ENCODE assay signal across 8 mouse cellular contexts in the genomic region with DNA sequence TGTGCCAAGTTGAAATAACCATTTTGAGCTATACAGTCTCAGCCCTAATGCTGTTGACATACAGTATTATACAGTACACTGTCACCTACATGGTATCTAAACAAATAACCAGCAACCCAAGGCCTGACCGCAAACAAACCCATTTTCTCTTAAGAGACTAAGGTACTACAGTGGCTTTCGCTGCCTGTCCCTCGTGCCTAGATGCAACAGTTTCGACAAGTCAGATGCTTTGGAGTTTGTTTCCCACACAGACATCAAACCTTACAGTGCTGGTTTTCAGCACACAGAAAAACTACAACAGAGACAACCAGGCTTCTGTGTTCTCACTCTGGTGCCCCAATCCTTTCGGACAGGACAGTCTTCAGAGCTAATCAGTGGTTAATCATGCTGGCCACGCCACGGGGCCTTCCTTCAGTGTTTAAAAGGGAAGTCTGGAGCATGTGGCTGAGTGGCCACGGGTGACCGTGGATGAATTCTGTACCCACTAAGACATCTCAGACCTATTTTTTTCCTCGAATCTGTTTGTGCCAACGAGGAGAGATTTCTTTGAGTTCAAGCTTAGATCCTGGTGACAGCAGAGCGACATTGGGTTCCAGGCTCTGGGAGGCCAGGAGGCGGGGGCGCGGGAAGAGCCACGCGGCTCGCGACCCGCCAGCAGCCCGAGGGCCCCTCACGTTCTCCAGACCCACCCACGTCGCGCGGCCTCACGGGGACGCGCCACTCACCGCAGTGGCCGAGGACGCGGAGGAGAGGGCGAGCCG. TPM values are rescaled to one million over a fixed set of nuclear protein-coding genes. Genes with fewer than 3 reads are reported as not detected.
DNase-seq lines count a peak whose midpoint lies in the region; ATAC-seq and TF ChIP-seq lines count a peak whose summit lies in the region.

No protein-coding gene starts in this region.

- H3K4me3 ChIP-seq in bone marrow macrophage, adult 2 months (ENCODE audit: insufficient read depth, low read length), result peak overlapping the region; percentile 82
- peak overlapping the region; percentile 100 for H3K4me3 ChIP-seq in heart, embryonic 16.5 days (ENCODE audit: low read length)
- peak overlapping the region; percentile 86 to 100 for H3K4me3 ChIP-seq in liver, embryonic 14.5 days (ENCODE audit: insufficient read depth in 1 of 2, low read depth in 2 of 2, low read length in 2 of 2)
- peak overlapping the region; percentile 98 for H3K4me3 ChIP-seq in neural tube, embryonic 15.5 days (replicated peaks)

- no peaks in the 10 kb centered on the region for H3K27me3 ChIP-seq in heart, embryonic 16.5 days (ENCODE audit: control insufficient read depth, insufficient read depth, low read length)
- no peaks in the 10 kb centered on the region for H3K27me3 ChIP-seq in liver, embryonic 14.5 days (ENCODE audit: control insufficient read depth, insufficient read depth, low read length)
- no peaks in the 10 kb centered on the region for H3K27me3 ChIP-seq in neural tube, embryonic 15.5 days (replicated peaks)

- no peaks in the 10 kb centered on the region for H3K9me3 ChIP-seq in heart, embryonic 16.5 days (replicated peaks; ENCODE audit: control insufficient read depth, low read length)
- no peaks in the 10 kb centered on the region for H3K9me3 ChIP-seq in liver, embryonic 14.5 days (ENCODE audit: control insufficient read depth, low read length)
- no peaks in the 10 kb centered on the region for H3K9me3 ChIP-seq in neural tube, embryonic 15.5 days (replicated peaks)

- 3% methylated on average over 35 of the region's 35 CpGs for WGBS in heart, embryonic 16.5 days
- WGBS in liver, embryonic 14.5 days (ENCODE audit: insufficient replicate concordance), result 3% methylated on average over 35 of the region's 35 CpGs
- WGBS in neural tube, embryonic 15.5 days, result 6% methylated on average over 35 of the region's 35 CpGs

- TF ChIP-seq CTCF in bone marrow macrophage, adult 2 months (IDR thresholded peaks at IDR 0.05; ENCODE audit: low read depth, low read length), result no peak
- TF ChIP-seq CTCF in liver, embryonic 14.5 days (IDR thresholded peaks at IDR 0.05; ENCODE audit: low read depth), result no peak

- peak; percentile 37; the same call in 1 of the 2 replicates for ATAC-seq in heart, embryonic 16.5 days (replicated peaks; ENCODE audit: extremely low read depth, insufficient read depth, low FRiP score)
- peak; percentile 70 for ATAC-seq in liver, embryonic 14.5 days (ENCODE audit: insufficient read depth)
- ATAC-seq in neural tube, embryonic 15.5 days (ENCODE audit: low FRiP score), result peak; percentile 39; the same call in 1 of the 2 replicates

- DNase-seq in left cerebral cortex, postnatal 25 days (ENCODE audit: low spot score in 2 of 2), result peak; percentile 8 to 11
- DNase-seq in left cerebral cortex, adult 11 months (ENCODE audit: low spot score), result no peak
- peak in 2 of 3 experiments; percentile 9 to 13 for DNase-seq in liver, embryonic 14.5 days (ENCODE audit: low read depth in 3 of 3, low spot score in 3 of 3)
- DNase-seq in cerebellum, adult 9-10 months, result no peak
- DNase-seq in adrenal gland, adult (ENCODE audit: inconsistent age in 2 of 2, low spot score in 1 of 2), result no peak

- peak overlapping the region; percentile 93 for H3K4me2 ChIP-seq in heart, embryonic 16.5 days (ENCODE audit: low read depth, low read length)
- peak overlapping the region; percentile 68 for H3K4me2 ChIP-seq in liver, embryonic 14.5 days (ENCODE audit: low read depth)
- peak overlapping the region; percentile 81 for H3K4me2 ChIP-seq in neural tube, embryonic 15.5 days

- peak overlapping the region; percentile 97 for H3K9ac ChIP-seq in heart, embryonic 16.5 days (ENCODE audit: low read length)
- peak overlapping the region; percentile 90 for H3K9ac ChIP-seq in liver, embryonic 14.5 days (replicated peaks)
- peak overlapping the region; percentile 93 for H3K9ac ChIP-seq in neural tube, embryonic 15.5 days (replicated peaks)

- TF ChIP-seq EP300 in liver, embryonic 14.5 days (IDR thresholded peaks at IDR 0.05; ENCODE audit: low read depth), result no peak

- H3K36me3 ChIP-seq in heart, embryonic 16.5 days (ENCODE audit: control insufficient read depth, insufficient read depth), result peaks cover 31% of the 10 kb centered on the region
- H3K36me3 ChIP-seq in liver, embryonic 14.5 days (replicated peaks; ENCODE audit: control insufficient read depth, insufficient read depth, low read depth), result peaks cover 13% of the 10 kb centered on the region
- H3K36me3 ChIP-seq in neural tube, embryonic 15.5 days, result peaks cover 28% of the 10 kb centered on the region

- H3K27ac ChIP-seq in bone marrow macrophage, adult 2 months (ENCODE audit: insufficient read depth, low read depth, low read length), result peak overlapping the region; percentile 54
- H3K27ac ChIP-seq in heart, embryonic 16.5 days (ENCODE audit: low read length), result peak overlapping the region; percentile 88
- H3K27ac ChIP-seq in liver, embryonic 14.5 days, result peak overlapping the region; percentile 43
- peak overlapping the region; percentile 87 for H3K27ac ChIP-seq in neural tube, embryonic 15.5 days (replicated peaks)

- H3K4me1 ChIP-seq in bone marrow macrophage, adult 2 months (ENCODE audit: control insufficient read depth, insufficient read depth, low read length), result peaks cover 13% of the 10 kb centered on the region
- H3K4me1 ChIP-seq in heart, embryonic 16.5 days (ENCODE audit: control insufficient read depth, insufficient read depth, low read length), result peaks cover 9% of the 10 kb centered on the region
- peaks cover 2% of the 10 kb centered on the region in 2 experiments; a peak in 2 of 4 replicates for H3K4me1 ChIP-seq in liver, embryonic 14.5 days (replicated peaks; ENCODE audit: control insufficient read depth in 2 of 2, insufficient read depth in 2 of 2, low read length in 1 of 2)
- H3K4me1 ChIP-seq in neural tube, embryonic 15.5 days, result peaks cover 31% of the 10 kb centered on the region

- intact Hi-C loops in left cerebral cortex, postnatal 25 days (cut with DNase I), result loop anchor here (2.0 kb wide), 2 partner anchors 67 to 315 kb away; no protein-coding TSS in a partner anchor

- no peak for TF ChIP-seq POLR2A in bone marrow macrophage, adult 2 months (IDR thresholded peaks at IDR 0.05; ENCODE audit: borderline replicate concordance, low read depth, low read length)

RNA-seq across cellular contexts. Expression of a gene that starts 0.4 kb away (rescaled TPM):
- total RNA-seq in left cerebral cortex, postnatal 25 days (2021), result 10 to 100 TPM; 33.2 to 36.9 TPM
- 31.6 and 34.5 TPM in 2 replicates for polyA plus RNA-seq in bone marrow macrophage, adult 2 months (2012; ENCODE audit: insufficient read depth, insufficient read length, missing spikeins)
- polyA plus RNA-seq in heart, embryonic 16.5 days (2015; fragmentation: Nextera tagmentation; extraction: Ambion mirVana), result 43.0 and 46.3 TPM in 2 replicates
- 12.0 and 22.1 TPM in 2 replicates for polyA plus RNA-seq in liver, embryonic 14.5 days (2012; rRNA removed)
- polyA plus RNA-seq in liver, embryonic 14.5 days (2014; fragmentation: Nextera tagmentation; extraction: Ambion mirVana), result 24.5 and 26.0 TPM in 2 replicates
- 77.8 and 78.5 TPM in 2 replicates for polyA plus RNA-seq in neural tube, embryonic 15.5 days (2015; fragmentation: Nextera tagmentation; extraction: Ambion mirVana)

Comparison
In these comparisons a context has a peak if more than half of its experiments do, and no peak if none do; other contexts are left out.
1. DNase-seq: peak in left cerebral cortex, postnatal 25 days (2 of 2) and liver, embryonic 14.5 days (2 of 3); none in left cerebral cortex, adult 11 months (single experiment), cerebellum, adult 9-10 months (single experiment) and adrenal gland, adult (0 of 2).
2. Peak in every context shown above with its lines, with median percentiles within 50 percentile points of each other: H3K27ac ChIP-seq, H3K4me3 ChIP-seq, ATAC-seq, H3K4me2 ChIP-seq and H3K9ac ChIP-seq.